Mouse (Mus musculus) 3T3-L1 (cell line): Measurements from ENCODE around the gene Akr1b8.
A peak's percentile ranks its signal among the peaks of the same experiment; 100 is the strongest.

Experiments used
- DNase-seq: peaks from one replicate; pipeline ENCODE4 v3.0.0-alpha.2; 2015; ENCODE audit warnings: low read depth, low spot score

Akr1b8 gene

DNA sequence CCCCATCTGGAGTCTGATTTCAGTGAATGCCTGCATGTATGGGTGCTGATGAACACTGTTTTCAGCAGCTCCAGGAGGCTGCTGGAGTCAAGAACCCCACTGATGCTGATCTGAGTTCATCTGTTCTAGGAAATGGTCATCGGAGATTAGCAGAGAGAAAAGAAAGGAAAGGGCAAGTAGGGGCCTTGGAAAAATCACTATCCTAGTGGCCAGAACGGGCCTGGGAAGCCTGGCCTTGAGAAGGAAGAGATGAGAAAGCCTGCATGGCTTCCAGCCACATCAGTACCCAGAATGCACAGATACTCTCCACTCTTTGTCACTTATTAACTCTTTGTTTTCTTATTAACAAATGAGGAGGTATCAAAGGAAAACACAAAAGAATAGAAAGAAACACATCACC lies 46.8 kb downstream of the Akr1b8 start:
- DNase-seq, result no peak

DNA sequence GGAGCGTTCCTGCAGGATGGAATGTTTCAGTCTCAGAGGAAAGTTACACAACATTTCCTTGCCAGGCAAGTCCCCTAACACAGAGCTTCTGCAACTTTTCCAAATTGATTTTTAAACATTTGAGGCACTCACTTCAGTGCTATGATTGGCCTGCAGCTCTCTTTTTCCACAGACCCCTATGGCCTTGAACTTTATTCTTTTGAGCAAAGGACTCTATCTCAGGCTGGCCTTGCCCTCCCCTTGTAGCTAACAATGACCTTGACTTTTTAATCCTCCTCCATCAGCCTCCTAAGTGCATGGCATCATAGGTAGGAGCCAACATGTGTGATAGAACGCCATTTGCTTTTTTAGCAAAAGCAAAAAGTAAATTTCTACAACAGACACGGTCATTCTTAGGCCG lies 52.8 kb downstream of the Akr1b8 start:
- no peak for DNase-seq

DNA sequence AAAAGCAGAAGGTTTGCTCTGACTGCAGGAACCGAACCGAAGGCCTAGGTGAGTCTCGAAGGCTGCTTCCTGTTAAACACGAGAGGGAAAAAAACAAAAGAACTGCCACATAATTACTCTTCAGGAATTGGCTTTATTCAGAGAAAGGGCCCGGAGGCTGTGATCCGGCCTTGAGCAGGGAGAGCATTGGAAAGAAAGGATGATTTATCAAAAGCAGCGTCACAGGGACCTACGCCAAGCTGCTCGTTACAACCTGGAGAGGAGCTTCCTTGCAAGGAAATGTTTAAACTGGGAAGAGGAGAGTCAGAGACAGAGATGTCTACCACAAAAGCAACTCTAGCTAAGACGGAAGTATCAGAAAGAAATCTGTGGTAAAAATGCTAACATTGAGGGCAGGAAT lies 53.5 kb downstream of the Akr1b8 start:
- no peak for DNase-seq

DNA sequence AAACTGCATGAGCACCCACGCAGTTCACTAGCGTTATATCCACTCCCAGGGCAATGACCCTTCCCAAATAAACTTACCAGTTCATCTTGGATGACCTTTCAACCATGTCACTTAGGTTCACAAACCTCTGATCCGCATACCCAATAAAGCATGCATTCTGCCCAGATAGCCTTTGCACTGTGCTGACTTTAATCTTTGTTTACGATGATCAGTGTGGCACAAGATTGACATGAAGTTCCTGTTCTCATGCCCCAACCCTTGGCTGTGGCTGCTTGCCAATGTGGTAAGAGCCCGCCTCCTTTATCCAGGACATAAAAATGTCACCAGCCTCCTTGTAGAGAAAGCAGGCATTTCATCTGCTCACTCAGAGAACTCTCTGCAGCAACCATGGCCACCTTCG lies 58.1 kb downstream of the Akr1b8 start, which contains the start of gene Akr1b7:
TSS of gene Akr1b7 (plus strand) at position 312 of the 400 bp plus-strand sequence.
- no peak for DNase-seq

DNA sequence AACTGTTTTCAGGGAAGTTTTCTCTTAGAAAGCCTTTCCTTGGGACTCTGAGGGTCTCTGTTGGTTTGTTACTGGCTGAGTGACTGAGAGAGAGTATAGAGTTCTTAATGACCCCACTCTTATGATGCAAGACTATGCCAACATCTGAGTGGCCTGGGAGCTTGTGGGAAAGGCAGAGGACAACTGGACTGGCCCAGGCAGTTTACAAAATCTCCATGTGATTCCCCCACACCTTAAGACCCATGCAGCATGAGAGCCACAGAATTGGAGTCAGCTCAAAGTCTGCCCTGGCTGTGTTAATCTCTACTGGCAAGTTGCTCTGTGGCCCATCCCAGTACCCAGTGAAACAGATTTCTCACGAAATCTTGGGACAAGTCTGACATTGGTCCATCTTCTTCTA lies 58.8 kb downstream of the Akr1b8 start:
- DNase-seq, result no peak

DNA sequence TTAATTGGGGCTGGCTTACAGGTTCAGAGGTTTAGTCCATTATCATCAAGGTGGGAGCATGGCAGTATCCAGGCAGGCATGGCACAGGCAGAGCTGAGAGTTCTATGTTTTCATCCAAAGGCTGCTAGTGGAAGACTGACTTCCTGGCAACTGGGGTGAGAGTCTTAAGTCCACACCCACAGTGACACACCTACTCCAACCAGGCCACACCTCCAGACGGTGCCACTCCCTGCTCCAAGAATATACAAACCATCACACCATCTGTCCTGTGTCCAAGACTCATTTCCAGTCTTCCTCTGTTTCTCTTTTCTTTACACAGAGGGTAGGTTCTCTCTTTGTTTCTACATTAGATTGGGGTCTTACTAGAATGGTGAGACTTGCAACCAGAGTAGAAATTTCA lies 59.5 kb downstream of the Akr1b8 start:
- peak; percentile 51 for DNase-seq

DNA sequence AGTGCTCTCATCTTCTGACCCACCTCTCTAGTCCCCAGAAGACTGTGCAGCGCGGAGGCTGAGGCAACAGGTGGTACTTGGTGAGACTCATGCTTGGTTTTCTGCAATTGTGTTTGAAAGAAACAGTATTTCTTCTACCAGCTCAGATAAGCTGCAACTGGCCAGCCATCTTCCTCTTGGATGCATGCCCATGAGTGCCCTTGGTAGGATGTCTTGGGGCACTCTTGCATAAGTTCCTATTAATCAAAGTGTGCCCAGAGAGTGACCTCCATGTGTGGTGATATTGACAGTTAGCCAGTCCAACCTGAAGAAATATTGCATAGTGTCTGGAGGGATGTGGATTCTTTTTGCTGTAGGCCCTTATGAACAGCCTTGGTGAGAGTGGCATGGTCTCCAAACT lies 62.6 kb downstream of the Akr1b8 start:
- no peak for DNase-seq
